Mouse (Mus musculus) 3134 (cell line): Measurements from ENCODE around the gene Gm4707.
"Not testable (repeated sequence)": the region's sequence is repeated elsewhere in the genome, so short reads cannot be mapped to it uniquely, and the experiment has no call there.

Experiments
- DNase-seq: peaks from one replicate; pipeline ENCODE4 v3.0.0-alpha.2; 2011; ENCODE audit warnings: low spot score; ENCODE audit not compliant: insufficient read length; ENCODE audit errors: extremely low read depth

Gene Gm4707

GRCm38 (mm10) chr17:71459818-71460217, at the start of gene Gm4707:
Gene Gm4707 (minus strand): TSS chr17:71459918.
- no peak for DNase-seq

DNA sequence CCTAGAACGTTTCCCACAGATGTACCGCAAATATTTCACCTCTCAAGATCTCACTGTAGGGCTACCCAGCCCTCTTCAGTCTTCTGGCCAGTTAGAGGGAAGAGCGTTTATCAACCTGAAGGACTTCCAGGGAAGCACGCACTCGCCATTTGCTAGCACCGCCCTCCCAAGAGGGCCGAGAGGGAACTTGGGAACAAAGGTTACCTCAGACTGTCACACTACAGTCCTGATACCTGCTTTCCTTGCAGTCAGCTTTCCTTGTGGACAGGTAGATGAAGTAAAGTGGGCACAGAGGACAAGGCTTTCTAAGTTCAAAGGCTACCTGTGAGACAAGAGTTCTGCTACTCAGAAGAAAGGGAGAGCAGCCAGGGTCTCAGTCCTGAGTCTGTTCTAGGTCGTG, 47.1 kb upstream of the Gm4707 start:
- no peak for DNase-seq

DNA sequence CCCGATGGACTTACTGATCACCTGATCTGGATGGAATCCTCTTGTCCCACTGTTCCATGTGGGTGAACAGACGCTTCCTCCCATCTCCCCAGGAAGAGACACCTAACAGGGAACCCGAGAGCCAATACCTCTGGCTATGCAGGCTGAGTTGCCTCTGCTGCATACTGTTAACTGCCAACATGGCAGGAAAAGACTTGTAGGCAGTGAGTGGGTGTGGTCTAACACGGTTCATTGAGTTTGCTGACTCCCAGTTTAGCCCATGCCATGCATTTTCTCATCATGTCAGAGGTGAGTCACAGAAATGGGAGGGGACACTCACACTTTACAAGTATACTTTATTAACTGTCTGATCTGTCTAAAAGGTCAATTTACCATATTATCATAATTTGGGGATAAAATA, 36.1 kb upstream of the Gm4707 start:
- DNase-seq: peak; percentile 21

DNA sequence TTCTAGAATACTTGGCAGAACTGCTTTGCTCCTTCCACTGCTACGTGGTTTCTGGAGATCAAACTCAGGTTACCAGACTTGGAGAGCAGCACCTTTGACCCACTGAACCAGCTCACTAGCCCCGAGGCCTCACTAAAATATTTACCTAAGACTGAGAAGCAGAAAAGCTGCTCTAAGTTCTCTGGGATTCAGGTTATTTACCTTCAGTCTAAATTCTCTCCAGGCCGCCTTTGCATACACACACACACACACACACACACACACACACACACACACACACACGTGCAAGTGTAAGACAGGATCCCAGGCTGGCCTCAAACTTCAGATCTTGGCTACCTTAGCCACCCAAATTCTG, 31.6 kb upstream of the Gm4707 start:
- DNase-seq: no peak

DNA sequence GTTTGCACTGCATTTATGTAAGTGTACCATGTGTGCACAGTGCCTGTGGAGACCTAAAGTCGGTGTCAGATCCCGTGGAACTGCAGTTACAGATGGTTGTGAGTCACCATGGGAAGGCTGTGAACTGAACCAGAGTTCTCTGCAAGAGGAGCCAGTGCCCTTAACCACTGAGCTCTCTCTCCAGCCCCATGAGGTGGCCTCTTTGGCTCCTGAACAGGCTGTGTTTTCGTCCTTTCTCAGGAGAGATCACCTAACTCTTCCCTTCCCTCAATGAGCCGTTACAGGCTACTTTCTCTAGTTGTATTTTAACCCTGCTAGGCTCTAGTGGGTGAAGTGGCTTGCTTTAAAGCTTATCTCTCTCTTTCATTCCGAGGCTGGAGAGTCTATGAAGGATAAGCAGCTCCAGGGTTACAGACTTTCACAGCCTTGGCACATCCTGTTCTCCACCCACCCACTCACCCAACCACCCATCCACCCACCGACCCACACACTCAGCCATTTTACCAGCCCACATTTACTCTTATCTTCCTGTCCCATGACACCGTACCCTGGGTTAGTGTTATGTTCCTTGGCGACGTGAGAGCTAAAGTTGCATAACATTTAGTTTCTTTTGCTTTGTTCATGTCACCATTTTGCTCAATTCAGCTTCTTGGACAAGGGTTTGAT, 31.1 kb upstream of the Gm4707 start:
- DNase-seq: no peak

DNA sequence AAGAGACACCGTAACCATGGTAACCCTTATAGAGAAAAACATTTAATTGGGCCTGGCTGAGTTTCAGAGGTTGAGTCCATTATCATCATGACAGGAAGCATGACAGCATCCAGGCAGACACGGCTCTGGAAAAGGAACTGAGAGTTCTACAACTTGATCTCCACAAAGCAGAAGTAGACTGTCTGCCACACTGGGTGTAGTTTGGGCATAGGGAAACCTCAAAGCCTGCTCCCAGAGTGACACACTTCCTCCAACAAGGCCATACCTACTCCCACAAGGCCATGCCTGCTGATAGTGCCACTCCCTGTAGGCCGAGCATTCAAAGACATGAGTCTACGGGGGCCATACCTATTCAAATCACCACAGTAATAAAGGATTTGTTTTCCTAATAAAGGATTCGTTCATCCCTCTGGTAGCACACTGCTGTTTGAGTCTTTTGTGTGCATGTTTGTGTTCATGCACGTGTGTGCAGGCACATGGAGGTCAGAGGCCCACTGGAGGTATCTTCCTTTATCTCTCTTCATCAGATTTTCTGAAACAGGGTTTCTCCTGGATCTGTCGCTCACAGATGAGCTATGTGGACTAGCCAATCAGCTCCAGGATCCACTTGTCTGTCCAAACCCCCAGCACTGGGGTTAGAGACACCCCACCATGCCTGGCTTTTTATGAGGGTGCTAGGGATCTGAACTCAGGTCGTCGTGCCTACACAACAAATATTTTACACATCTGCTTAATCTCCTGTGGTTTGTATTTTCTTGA, 30.2 kb upstream of the Gm4707 start:
- no peak for DNase-seq

DNA sequence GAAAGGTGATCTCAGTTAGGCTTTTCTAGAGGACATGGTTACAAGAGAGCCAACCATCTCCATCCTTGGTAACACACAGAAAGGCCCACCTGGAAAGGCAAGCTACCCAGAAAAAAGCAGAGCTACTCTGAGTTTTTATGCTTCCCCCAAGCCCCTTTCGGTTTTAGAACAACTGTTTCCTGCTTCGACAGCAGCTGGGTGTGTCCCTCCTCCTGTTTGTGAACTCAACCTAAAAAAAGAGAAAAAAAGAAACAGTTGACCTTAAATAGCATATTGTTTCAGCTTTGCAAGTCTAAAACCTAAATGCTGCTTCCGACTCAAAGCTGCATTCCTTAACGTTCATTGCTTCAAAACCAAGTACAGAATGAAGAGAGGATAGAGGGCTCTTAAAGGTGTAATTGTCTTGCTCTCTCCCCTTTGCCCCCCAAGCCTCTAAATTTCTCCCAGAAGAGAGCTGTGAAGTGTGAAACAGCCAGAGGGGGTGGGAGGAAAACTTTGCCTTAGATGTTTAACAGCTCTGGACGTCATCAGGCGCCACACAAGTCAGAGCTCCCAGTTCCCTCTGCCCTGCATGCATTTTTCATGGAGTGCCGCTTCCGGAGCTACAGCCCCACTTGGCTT, 26.6 kb upstream of the Gm4707 start:
- no peak for DNase-seq

DNA sequence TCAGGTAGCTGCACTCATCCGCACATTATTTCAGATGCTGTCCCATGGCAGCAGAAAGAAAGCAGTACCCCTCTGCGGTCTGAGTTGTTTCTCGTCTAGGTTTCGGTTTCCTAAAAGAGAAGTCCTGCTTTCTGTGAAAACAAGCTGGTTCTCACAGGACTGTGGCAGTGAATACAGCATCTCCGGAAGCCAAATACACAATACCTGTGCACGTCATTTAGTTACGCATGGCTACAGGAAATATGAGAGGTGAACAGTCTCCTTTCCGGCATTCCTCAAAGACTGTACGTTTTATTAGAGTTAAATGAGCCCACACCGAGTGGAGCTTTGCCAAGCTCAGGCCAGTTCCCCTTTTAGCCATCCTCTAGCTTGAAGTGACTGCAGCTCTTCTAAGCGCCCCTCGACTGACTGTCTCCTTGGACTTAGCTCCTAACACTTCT, 26.1 kb upstream of the Gm4707 start:
- no peak for DNase-seq

- no peak for DNase-seq
These were observed 25.0 kb upstream of the Gm4707 start for GRCm38 (mm10) chr17:71484711-71485110.

- DNase-seq: no peak
These were observed 23.8 kb upstream of the Gm4707 start for GRCm38 (mm10) chr17:71483418-71484060.

GRCm38 (mm10) chr17:71479381-71479901, 19.7 kb upstream of the Gm4707 start:
- no peak for DNase-seq

- no peak for DNase-seq
These were observed 17.8 kb upstream of the Gm4707 start for GRCm38 (mm10) chr17:71477481-71477880.

DNA sequence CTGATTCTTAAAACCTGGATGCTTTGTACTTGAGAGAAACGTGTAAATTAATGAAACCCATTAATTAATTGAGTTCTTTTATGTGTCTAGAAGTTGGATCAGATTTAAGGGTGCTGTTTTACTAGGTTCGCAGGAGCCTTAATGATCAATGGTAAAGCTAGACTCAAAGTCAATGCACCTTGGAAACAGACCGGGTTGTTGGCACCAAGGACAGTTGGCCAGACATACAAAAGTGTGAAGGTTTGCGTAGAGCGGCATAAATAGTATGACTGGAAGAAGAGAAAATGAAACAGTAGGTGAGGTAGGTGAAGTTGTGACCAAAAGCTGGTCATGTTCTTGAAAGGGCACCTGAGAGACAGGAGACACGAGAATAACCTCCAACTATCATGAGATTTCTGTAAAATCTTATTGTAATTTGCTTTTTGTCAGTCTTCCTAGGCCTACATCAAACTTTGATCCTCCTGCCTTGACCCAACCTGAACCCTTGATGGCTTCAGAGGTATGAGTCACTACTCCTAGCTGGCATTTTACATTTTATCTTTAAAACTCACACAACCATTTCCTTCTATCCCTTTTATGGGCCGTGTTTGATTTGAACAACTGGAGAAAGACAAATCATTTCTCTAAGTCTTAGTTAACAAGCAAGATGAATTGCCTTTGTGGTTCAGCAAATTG, 16.8 kb upstream of the Gm4707 start:
- no peak for DNase-seq

DNA sequence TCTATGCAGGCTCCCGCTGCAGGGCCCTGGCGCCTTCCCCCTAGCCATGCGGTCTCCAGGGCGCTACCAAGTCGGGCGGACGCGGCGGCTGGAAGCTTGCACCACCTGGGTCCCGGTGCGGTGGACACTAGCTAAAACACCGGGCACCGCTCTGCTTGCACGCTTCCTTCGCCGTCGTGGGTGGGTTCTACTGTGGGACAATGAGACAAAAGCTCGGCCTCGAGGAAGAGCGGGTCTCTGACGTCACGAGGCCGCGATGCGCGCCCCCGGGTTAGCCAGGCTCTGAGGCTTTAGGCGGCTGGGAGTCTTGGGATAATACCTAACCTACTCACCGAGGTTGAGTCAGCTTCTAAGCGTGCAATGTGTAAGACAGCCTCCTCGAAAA, 16.0 kb upstream of the Gm4707 start:
- peak; percentile 88 for DNase-seq

- DNase-seq: peak; percentile 98
These were observed 15.3 kb upstream of the Gm4707 start, which contains the start of gene Smchd1 for GRCm38 (mm10) chr17:71474762-71475704. Gene Smchd1 (minus strand): TSS chr17:71475343.

DNA sequence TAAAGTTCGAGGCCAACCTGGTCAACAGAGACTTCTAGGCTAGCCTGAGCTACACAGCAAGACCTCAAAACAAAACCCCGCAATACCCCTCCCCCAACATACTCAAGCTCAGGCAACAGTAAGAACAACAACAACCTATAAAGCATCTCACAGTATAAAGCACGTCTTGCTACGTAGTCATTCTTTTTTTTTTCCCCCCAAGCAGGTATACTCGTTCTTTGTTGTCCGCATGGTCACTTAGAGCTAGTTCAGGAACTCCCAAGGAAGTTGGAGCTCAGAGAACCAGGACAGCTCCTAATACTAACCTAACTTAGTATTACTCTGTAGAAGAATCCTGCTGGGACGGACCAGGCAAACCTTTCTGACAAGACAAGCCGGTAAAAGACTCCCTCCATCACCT, 14.4 kb upstream of the Gm4707 start:
- no peak for DNase-seq

DNA sequence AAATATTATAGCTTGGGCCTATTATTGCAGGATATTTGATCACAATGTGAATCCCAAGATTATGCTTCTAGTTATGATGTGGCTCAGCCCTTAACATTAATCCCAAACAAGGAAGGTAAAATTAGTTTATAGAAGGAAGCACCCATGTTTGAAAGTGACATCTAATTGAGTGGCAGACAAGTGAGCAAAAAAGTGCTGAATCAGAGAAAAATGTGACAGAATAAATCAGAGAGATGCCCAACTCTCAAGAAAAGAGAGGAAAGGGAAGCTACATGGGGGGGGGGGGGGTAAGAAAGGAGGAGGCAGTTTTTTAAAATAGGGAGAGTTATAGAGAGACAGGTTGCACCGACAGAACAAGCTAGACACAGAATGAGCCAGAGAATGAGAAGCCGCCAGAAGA, 11.5 kb upstream of the Gm4707 start:
- no peak for DNase-seq

- no peak for DNase-seq
These were observed 594 bp upstream of the Gm4707 start for GRCm38 (mm10) chr17:71460312-71460711.

GRCm38 (mm10) chr17:71457361-71457760, 2.4 kb downstream of the Gm4707 start:
- DNase-seq: not testable (repeated sequence)
